Mouse (Mus musculus): ENCODE results near the gene Trim5. TPM values are rescaled to one million over a fixed set of nuclear protein-coding genes. Genes with fewer than 3 reads are reported as not detected.

Gene Trim5
- polyA plus RNA-seq, 1 experiment from 2014 or later = not detected

DNA sequence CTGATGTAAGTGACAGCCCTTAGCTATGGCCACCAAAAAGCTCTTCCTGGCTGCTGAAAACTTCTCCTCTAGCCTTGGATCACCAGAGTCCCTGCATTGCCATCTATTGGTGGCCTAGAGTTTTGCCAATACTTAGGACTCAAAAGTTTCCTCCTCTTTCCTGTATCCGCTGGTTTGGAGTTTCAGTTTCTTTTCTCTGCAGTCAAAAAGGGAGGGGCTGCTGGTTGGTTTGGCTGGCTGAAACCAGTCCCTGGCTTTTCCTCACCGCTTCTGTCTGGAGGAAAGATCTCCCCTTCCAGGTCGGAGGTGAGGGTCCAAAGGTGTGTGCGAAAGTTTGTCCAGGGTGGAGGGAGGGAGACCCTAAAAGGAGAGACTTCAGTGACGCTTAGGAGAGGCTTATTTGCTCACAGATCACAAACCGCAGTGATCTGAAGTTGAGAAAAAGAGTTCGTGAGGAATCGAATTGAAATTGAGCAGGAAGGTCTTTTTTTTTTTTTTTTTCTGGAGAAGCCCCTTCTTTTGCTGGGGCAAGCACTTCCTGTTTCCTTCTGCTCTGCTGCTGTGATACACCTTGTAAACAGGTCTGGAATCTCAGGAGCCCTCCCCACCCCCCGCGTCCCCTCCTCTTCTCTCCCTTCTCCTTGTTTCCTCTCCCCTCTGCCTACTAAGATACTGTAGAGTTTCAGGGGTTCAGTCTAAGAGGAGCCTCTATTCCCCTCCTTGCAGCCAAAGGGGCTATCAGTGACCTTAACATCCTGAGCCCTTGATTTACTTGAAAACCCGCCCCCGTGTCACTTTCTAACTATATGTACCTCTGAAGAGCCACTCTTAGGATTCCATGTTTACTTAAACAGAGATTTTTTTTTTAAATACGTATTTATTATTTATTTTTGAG lies 43.4 kb downstream of the Trim5 start, which contains the start of gene Trim34a:
Trim34a (plus strand) TSS at position 171 of the 895 bp plus-strand sequence.
- no peak within 1 kb of the TSS for H3K9ac ChIP-seq (replicated peaks)
- peak within 1 kb of the TSS; percentile 31 for H3K4me3 ChIP-seq (replicated peaks)
- H3K4me1 ChIP-seq (replicated peaks) = peaks cover 3% of the 10 kb centered on the region; the same call in 1 of the 2 replicates
- ATAC-seq = 0 out of 2 replicates have a peak, but pooled peaks have one; percentile 40
- no peaks in the 10 kb centered on the region for H3K36me3 ChIP-seq
- WGBS = 9% methylated on average over 13 of the region's 13 CpGs
- H3K27me3 ChIP-seq = no peaks in the 10 kb centered on the region
- no peak within 1 kb of the TSS for H3K27ac ChIP-seq
- no peaks in the 10 kb centered on the region for H3K9me3 ChIP-seq
- H3K4me2 ChIP-seq (replicated peaks) = peak within 1 kb of the TSS; percentile 41

DNA sequence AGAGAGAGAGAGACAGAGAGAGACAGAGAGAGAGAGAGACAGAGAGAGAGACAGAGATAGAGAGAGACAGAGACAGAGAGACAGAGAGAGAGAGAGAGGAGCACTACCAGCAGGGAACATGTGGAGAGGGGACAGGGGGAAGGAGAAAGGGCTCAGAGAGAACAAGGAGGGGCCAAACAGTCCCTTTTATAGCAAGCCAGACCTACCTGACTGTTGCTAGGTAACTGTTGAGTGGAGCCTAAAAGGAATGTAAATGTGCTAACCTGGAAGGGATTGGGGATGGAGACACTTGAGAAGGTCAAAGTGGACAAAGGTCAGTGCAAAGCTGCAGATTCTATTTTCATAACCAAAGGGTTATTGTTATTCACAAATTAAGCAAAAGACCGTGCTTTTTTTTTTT lies 44.3 kb downstream of the Trim5 start:
- no peak overlapping the region for H3K27ac ChIP-seq
- no peak for ATAC-seq
- no peak overlapping the region for H3K9ac ChIP-seq (replicated peaks)
- no peaks in the 10 kb centered on the region for H3K27me3 ChIP-seq
- H3K4me2 ChIP-seq (replicated peaks) = no peak overlapping the region
- no peaks in the 10 kb centered on the region for H3K9me3 ChIP-seq
- H3K4me3 ChIP-seq (replicated peaks) = no peak overlapping the region
- peaks cover 3% of the 10 kb centered on the region; the same call in 1 of the 2 replicates for H3K4me1 ChIP-seq (replicated peaks)
- H3K36me3 ChIP-seq = no peaks in the 10 kb centered on the region
- WGBS = 47% methylated on average over 1 of the region's 1 CpGs

DNA sequence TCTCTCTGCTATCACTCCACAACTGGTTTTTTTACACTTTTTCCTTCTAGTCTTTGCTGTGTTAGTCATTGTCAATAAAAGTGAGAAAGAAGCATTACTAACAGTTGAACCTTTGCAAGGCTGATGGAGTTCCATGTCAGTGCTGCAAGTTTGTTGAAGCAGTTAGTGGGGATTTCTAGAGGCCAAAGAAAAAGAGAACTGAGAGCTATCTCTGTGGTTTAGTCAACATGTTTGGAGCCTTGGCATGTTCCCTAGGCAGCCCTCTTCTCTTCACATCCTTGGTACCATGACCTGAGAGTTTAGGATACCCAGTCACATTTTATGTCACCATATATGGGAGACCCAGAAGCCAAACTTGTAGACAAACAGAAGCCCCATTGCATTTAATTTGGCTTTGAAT lies 47.0 kb downstream of the Trim5 start:
- Histone ChIP-seq H3K27ac (no peak overlapping the region), H3K9ac (replicated peaks) (no peak overlapping the region), H3K9me3 (no peaks in the 10 kb centered on the region), H3K4me1 (replicated peaks) (peaks cover 3% of the 10 kb centered on the region; the same call in 1 of the 2 replicates), H3K36me3 (no peaks in the 10 kb centered on the region), H3K4me3 (replicated peaks) (no peak overlapping the region), H3K4me2 (replicated peaks) (no peak overlapping the region), H3K27me3 (no peaks in the 10 kb centered on the region)
- no peak for ATAC-seq

- H3K9me3 ChIP-seq = no peaks in the 10 kb centered on the region
- no peaks in the 10 kb centered on the region for H3K4me1 ChIP-seq (replicated peaks)
Observed at GRCm38 (mm10) chr7:104231203-104231602, 56.7 kb downstream of the Trim5 start.

DNA sequence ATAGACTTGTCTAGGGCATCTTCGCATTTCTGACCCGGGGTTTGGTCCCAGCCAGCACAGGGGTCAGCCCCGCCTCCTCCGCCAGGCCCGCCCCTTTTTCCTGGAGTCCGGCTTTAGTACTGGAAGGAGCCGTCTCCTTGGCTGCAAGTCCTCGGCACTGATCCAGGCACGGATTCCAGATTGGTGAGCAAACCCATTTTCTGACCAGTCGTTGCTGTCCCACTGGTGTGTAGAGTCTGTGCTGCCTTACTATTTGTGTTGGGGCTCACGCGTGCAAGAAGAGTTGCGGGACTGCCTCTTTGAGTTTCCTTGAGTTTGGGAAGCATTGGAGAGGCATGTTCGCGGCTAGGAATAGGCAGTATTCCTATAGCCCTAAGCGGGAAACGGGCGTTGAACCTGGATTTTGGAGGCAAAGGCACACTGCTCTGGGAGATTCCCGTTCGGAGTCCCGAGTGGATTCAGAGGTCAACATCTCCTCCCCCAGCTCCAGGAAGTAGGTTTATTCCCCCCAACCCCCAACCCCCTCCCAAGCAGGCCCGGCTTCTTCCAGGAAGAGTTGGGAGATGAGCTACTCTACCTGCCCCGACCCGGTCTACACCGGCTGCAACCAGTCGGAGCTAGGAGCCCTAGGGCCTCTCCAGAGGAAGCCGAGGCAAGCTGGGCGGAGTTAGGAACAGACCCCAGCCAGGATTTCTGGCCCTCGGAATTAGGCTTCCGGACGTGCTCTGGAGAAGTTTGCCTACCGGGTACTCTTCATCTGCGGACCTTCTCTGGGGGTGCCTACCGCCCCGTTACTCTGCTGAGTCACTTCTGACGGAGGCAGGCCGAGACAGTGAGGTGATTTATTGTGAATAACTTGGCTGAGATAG lies 69.0 kb downstream of the Trim5 start, which contains the start of gene Trim6:
Trim6 (plus strand) TSS at position 93 of the 869 bp plus-strand sequence.
- Histone ChIP-seq H3K4me1 (replicated peaks) (peaks cover 8% of the 10 kb centered on the region), H3K36me3 (no peaks in the 10 kb centered on the region), H3K27ac (no peak within 1 kb of the TSS), H3K9ac (replicated peaks) (peak within 1 kb of the TSS; percentile 23; the same call in 1 of the 2 replicates), H3K27me3 (peaks cover 3% of the 10 kb centered on the region; the same call in 1 of the 2 replicates), H3K4me2 (replicated peaks) (peak within 1 kb of the TSS; percentile 51), H3K9me3 (no peaks in the 10 kb centered on the region), H3K4me3 (replicated peaks) (peak within 1 kb of the TSS; percentile 27)
- ATAC-seq = peak; percentile 63
- 2% methylated on average over 37 of the region's 37 CpGs for WGBS

More at GRCm38 (mm10) chr7:104231203-104231602, 56.7 kb downstream of the Trim5 start:
- Histone ChIP-seq H3K4me3 (replicated peaks) (no peak overlapping the region), H3K9ac (replicated peaks) (no peak overlapping the region), H3K36me3 (no peaks in the 10 kb centered on the region), H3K27me3 (no peaks in the 10 kb centered on the region), H3K4me2 (replicated peaks) (no peak overlapping the region), H3K27ac (no peak overlapping the region)
- WGBS = 35% methylated on average over 2 of the region's 2 CpGs
- ATAC-seq = no peak

DNA sequence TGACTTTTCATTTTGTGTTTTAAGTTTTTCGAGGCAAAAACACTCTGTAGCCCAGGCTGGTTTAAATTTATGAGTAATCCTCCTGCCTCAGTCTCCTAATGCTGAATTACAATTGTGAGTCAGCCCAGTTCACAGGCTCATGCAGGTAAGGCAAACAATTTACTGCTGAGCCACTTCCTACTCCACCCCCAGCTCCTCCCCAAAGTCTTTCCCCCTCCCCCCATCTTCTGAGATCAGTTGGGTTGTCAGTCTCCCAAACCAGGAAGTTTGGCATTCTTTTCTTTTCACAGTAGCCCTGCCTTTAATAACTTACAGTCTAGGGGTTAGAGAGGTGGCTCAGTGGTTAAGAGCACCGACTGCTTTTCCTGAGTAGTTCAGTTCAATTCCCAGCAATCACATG lies 70.0 kb downstream of the Trim5 start:
- Histone ChIP-seq H3K36me3 (no peaks in the 10 kb centered on the region), H3K4me2 (replicated peaks) (no peak overlapping the region), H3K4me3 (replicated peaks) (no peak overlapping the region), H3K27me3 (peaks cover 3% of the 10 kb centered on the region; the same call in 1 of the 2 replicates), H3K27ac (no peak overlapping the region), H3K9ac (replicated peaks) (no peak overlapping the region), H3K9me3 (no peaks in the 10 kb centered on the region), H3K4me1 (replicated peaks) (peaks cover 8% of the 10 kb centered on the region)
- 79% methylated on average over 2 of the region's 2 CpGs for WGBS
- no peak for ATAC-seq

- no peaks in the 10 kb centered on the region for H3K9me3 ChIP-seq
- H3K9ac ChIP-seq (replicated peaks) = no peak overlapping the region
- H3K4me1 ChIP-seq (replicated peaks) = peaks cover 8% of the 10 kb centered on the region
Observed at GRCm38 (mm10) chr7:104216011-104216535, 71.8 kb downstream of the Trim5 start.

More at GRCm38 (mm10) chr7:104216011-104216535, 71.8 kb downstream of the Trim5 start:
- peaks cover 3% of the 10 kb centered on the region; the same call in 1 of the 2 replicates for H3K27me3 ChIP-seq
- no peak overlapping the region for H3K4me2 ChIP-seq (replicated peaks)
- ATAC-seq = no peak
- H3K4me3 ChIP-seq (replicated peaks) = no peak overlapping the region
- 73% methylated on average over 1 of the region's 1 CpGs for WGBS
- H3K27ac ChIP-seq = no peak overlapping the region
- no peaks in the 10 kb centered on the region for H3K36me3 ChIP-seq

Other genes starting within 250 kb of the Trim5 start
- gene Olfr642, start 235.4 kb downstream of the Trim5 start, polyA plus RNA-seq (2015; fragmentation: Nextera tagmentation; extraction: Ambion mirVana) = not detected in 2 replicates
- not detected in 2 replicates for gene 4930516K23Rik, start 226.6 kb downstream of the Trim5 start, polyA plus RNA-seq (2015; fragmentation: Nextera tagmentation; extraction: Ambion mirVana)
- gene Olfr644, start 216.2 kb downstream of the Trim5 start, polyA plus RNA-seq (2015; fragmentation: Nextera tagmentation; extraction: Ambion mirVana) = not detected in 2 replicates
- not detected in 2 replicates for gene Olfr645, start 202.6 kb downstream of the Trim5 start, polyA plus RNA-seq (2015; fragmentation: Nextera tagmentation; extraction: Ambion mirVana)
- gene Olfr646, start 183.2 kb downstream of the Trim5 start, polyA plus RNA-seq (2015; fragmentation: Nextera tagmentation; extraction: Ambion mirVana) = not detected in 2 replicates
- gene Ubqln5, start 158.3 kb downstream of the Trim5 start, polyA plus RNA-seq (2015; fragmentation: Nextera tagmentation; extraction: Ambion mirVana) = not detected in 2 replicates
- gene Olfr643, start 150.7 kb downstream of the Trim5 start, polyA plus RNA-seq (2015; fragmentation: Nextera tagmentation; extraction: Ambion mirVana) = not detected in 2 replicates
- gene Ubqln3, start 144.8 kb downstream of the Trim5 start, polyA plus RNA-seq (2015; fragmentation: Nextera tagmentation; extraction: Ambion mirVana) = not detected in 2 replicates
- not detected in 2 replicates for gene Ubqlnl, start 137.5 kb downstream of the Trim5 start, polyA plus RNA-seq (2015; fragmentation: Nextera tagmentation; extraction: Ambion mirVana)
- gene Olfm5, start 123.3 kb downstream of the Trim5 start, polyA plus RNA-seq (2015; fragmentation: Nextera tagmentation; extraction: Ambion mirVana) = not detected in 2 replicates
- 0.26 and 0.46 TPM in 2 replicates for gene Olfr648, start 104.7 kb downstream of the Trim5 start, polyA plus RNA-seq (2015; fragmentation: Nextera tagmentation; extraction: Ambion mirVana)
- not detected in 2 replicates for gene Olfr649, start 92.1 kb downstream of the Trim5 start, polyA plus RNA-seq (2015; fragmentation: Nextera tagmentation; extraction: Ambion mirVana)
- gene Trim6, start 69.3 kb downstream of the Trim5 start, polyA plus RNA-seq (2015; fragmentation: Nextera tagmentation; extraction: Ambion mirVana) = 0.32 and 0.59 TPM in 2 replicates
- gene Trim34a, start 43.6 kb downstream of the Trim5 start, polyA plus RNA-seq (2015; fragmentation: Nextera tagmentation; extraction: Ambion mirVana) = 0.46 and 0.75 TPM in 2 replicates
- gene Trim12a, start 27.4 kb upstream of the Trim5 start, polyA plus RNA-seq (2015; fragmentation: Nextera tagmentation; extraction: Ambion mirVana) = 1.4 and 2.0 TPM in 2 replicates
- not detected in 2 replicates for gene Trim34b, start 41.4 kb upstream of the Trim5 start, polyA plus RNA-seq (2015; fragmentation: Nextera tagmentation; extraction: Ambion mirVana)
- 1.1 and 1.5 TPM in 2 replicates for gene Trim12c, start 65.3 kb upstream of the Trim5 start, polyA plus RNA-seq (2015; fragmentation: Nextera tagmentation; extraction: Ambion mirVana)
- gene Trim30b, start 81.8 kb upstream of the Trim5 start, polyA plus RNA-seq (2015; fragmentation: Nextera tagmentation; extraction: Ambion mirVana) = not detected in 2 replicates
- gene Trim30c, start 112.7 kb upstream of the Trim5 start, polyA plus RNA-seq (2015; fragmentation: Nextera tagmentation; extraction: Ambion mirVana) = not detected in 2 replicates
- 0.26 and 0.70 TPM in 2 replicates for gene Trim30a, start 177.1 kb upstream of the Trim5 start, polyA plus RNA-seq (2015; fragmentation: Nextera tagmentation; extraction: Ambion mirVana)
- gene Trim30d, start 219.8 kb upstream of the Trim5 start, polyA plus RNA-seq (2015; fragmentation: Nextera tagmentation; extraction: Ambion mirVana) = 0.05 and 0.27 TPM in 2 replicates

Measured in midbrain, embryonic 13.5 days (tissue).